Mouse (Mus musculus) heart, embryonic 16.5 days (tissue): ENCODE results near the gene Trpm1. TPM values are rescaled to one million over a fixed set of nuclear protein-coding genes. Genes with fewer than 3 reads are reported as not detected.

Experiments
- ATAC-seq: fragments of 200-750 bp; cut with Nextera tagmentation; replicated peaks from 2 replicates; pipeline ENCODE4 v1.8.0; 2017; ENCODE audit warnings: moderate number of reproducible peaks; ENCODE audit not compliant: insufficient read depth, low FRiP score; ENCODE audit errors: extremely low read depth
- H3K27ac ChIP-seq: fragments of 300-500 bp; sonication (generic); 2 replicates; pipeline ENCODE4 v1.5.1; 2014; ENCODE audit warnings: mild to moderate bottlenecking, low read length, control low read depth, moderate library complexity
- H3K27me3 ChIP-seq: fragments of 300-500 bp; sonication (generic); 2 replicates; pipeline ENCODE4 v1.6.1; 2014; ENCODE audit warnings: low read length, mixed read lengths; ENCODE audit not compliant: control insufficient read depth, insufficient read depth
- H3K36me3 ChIP-seq: fragments of 300-500 bp; sonication (generic); 2 replicates; pipeline ENCODE4 v1.6.1; 2014; ENCODE audit not compliant: control insufficient read depth, insufficient read depth
- H3K4me1 ChIP-seq: fragments of 300-500 bp; sonication (generic); 2 replicates; pipeline ENCODE4 v1.6.1; 2014; ENCODE audit warnings: low read length, mixed read lengths; ENCODE audit not compliant: control insufficient read depth, insufficient read depth
- H3K4me2 ChIP-seq: fragments of 300-500 bp; sonication (generic); 2 replicates; pipeline ENCODE4 v1.6.1; 2014; ENCODE audit warnings: low read depth, mild to moderate bottlenecking, control low read depth, low read length
- H3K4me3 ChIP-seq: fragments of 300-500 bp; sonication (generic); 2 replicates; pipeline ENCODE4 v1.5.1; 2014; ENCODE audit warnings: mild to moderate bottlenecking, control low read depth, low read length
- H3K9ac ChIP-seq: fragments of 300-500 bp; sonication (generic); 2 replicates; pipeline ENCODE4 v1.6.1; 2014; ENCODE audit warnings: low read length, control low read depth
- H3K9me3 ChIP-seq: fragments of 300-500 bp; sonication (generic); replicated peaks from 2 replicates; pipeline ENCODE4 v1.6.1; 2016; ENCODE audit warnings: low read length; ENCODE audit not compliant: control insufficient read depth
- WGBS: fragments of 180-500 bp; shearing (Covaris S2); extraction: QIAGEN DNeasy Blood & Tissue Kit; methylation state at CpG from one replicate; pipeline ENCODE4 v1.1.7; 2014; 5-methylcytosine and 5-hydroxymethylcytosine counted together
- polyA plus RNA-seq: library from polyadenylated mRNA; unstranded; fragments of >200 nt; fragmentation: Nextera tagmentation; extraction: Ambion mirVana; gene quantifications from 2 replicates; pipeline ENCODE4 v1.2.1, GENCODE M21; 2015

The Trpm1 gene
- polyA plus RNA-seq, 1 experiment from 2014 or later, result 0.32 TPM

GRCm38 (mm10) chr7:64160737-64161470, 7.3 kb downstream of the Trpm1 start:
- 64% methylated on average over 10 of the region's 10 CpGs for WGBS
- no peak overlapping the region for H3K9ac ChIP-seq

DNA sequence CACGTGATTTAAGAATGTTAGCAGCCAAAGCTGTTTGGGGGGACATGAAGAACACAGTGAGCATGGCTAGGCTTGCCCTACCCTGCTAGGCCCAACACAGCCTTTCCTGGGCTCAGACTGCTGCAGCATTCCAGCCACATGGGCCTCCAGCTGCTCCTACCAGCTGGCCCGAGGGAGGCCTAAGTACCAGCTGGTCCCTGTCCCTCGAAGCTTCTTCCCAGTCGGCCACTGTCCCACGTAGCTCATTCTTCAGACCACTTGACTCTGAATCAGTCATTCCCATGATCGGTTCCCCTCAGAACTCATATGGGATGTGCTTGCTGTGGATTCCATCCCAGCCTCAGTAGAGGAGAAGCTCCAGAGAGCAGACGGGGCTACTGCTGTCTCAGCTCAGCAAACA, 8.4 kb downstream of the Trpm1 start:
- H3K9ac ChIP-seq, result no peak overlapping the region
- H3K27ac ChIP-seq, result no peak overlapping the region
- 64% methylated on average over 7 of the region's 7 CpGs for WGBS
- H3K4me3 ChIP-seq, result no peak overlapping the region
- no peaks in the 10 kb centered on the region for H3K36me3 ChIP-seq
- no peaks in the 10 kb centered on the region for H3K9me3 ChIP-seq
- H3K4me2 ChIP-seq, result no peak overlapping the region
- no peak for ATAC-seq
- no peaks in the 10 kb centered on the region for H3K4me1 ChIP-seq
- no peaks in the 10 kb centered on the region for H3K27me3 ChIP-seq

More at GRCm38 (mm10) chr7:64160737-64161470, 7.3 kb downstream of the Trpm1 start:
- ATAC-seq, result no peak
- Histone ChIP-seq H3K27ac (no peak overlapping the region), H3K9me3 (no peaks in the 10 kb centered on the region), H3K4me2 (no peak overlapping the region), H3K36me3 (no peaks in the 10 kb centered on the region), H3K4me1 (peaks cover 9% of the 10 kb centered on the region), H3K27me3 (no peaks in the 10 kb centered on the region), H3K4me3 (no peak overlapping the region)

DNA sequence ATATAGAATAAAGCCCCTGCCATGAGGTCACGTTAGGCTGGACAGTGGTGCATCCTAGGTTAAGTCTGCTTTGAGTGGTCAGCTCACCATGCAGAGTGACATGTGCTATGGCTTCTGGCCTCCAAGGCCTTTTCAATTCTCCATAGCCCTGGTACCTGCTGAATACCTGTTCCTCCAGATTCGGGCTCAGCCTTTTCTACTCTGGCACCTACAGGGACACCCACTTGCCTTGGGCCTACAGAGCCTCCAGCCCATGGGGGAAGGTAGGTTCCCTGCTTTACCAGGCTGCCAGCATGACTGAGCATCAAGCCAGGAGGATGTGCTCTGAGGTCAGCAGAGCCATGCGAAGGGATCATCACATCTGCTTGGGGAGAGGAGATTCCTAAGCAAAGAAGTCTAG, 9.5 kb downstream of the Trpm1 start:
- Histone ChIP-seq H3K27ac (no peak overlapping the region), H3K9ac (no peak overlapping the region), H3K9me3 (no peaks in the 10 kb centered on the region), H3K4me1 (no peaks in the 10 kb centered on the region), H3K4me2 (no peak overlapping the region), H3K4me3 (no peak overlapping the region), H3K27me3 (no peaks in the 10 kb centered on the region), H3K36me3 (no peaks in the 10 kb centered on the region)
- 75% methylated on average over 3 of the region's 3 CpGs for WGBS
- no peak for ATAC-seq

GRCm38 (mm10) chr7:64163890-64164289, 10.3 kb downstream of the Trpm1 start:
- Histone ChIP-seq H3K36me3 (no peaks in the 10 kb centered on the region), H3K4me3 (no peak overlapping the region), H3K9me3 (no peaks in the 10 kb centered on the region), H3K27me3 (no peaks in the 10 kb centered on the region), H3K4me1 (no peaks in the 10 kb centered on the region), H3K9ac (no peak overlapping the region), H3K4me2 (no peak overlapping the region), H3K27ac (no peak overlapping the region)
- ATAC-seq, result no peak
- 83% methylated on average over 1 of the region's 1 CpGs for WGBS

- H3K4me1 ChIP-seq, result no peaks in the 10 kb centered on the region
- H3K9ac ChIP-seq, result no peak overlapping the region
- no peak overlapping the region for H3K4me2 ChIP-seq
- no peak for ATAC-seq
- H3K9me3 ChIP-seq, result no peaks in the 10 kb centered on the region
- H3K4me3 ChIP-seq, result no peak overlapping the region
- no peaks in the 10 kb centered on the region for H3K36me3 ChIP-seq
- H3K27ac ChIP-seq, result no peak overlapping the region
- no peaks in the 10 kb centered on the region for H3K27me3 ChIP-seq
- 68% methylated on average over 3 of the region's 3 CpGs for WGBS
Measured at GRCm38 (mm10) chr7:64164997-64165396, 11.4 kb downstream of the Trpm1 start.

- Histone ChIP-seq H3K9ac (no peak overlapping the region), H3K4me1 (no peaks in the 10 kb centered on the region), H3K9me3 (no peaks in the 10 kb centered on the region), H3K4me2 (no peak overlapping the region), H3K27me3 (no peaks in the 10 kb centered on the region), H3K4me3 (no peak overlapping the region), H3K27ac (no peak overlapping the region), H3K36me3 (no peaks in the 10 kb centered on the region)
- WGBS, result 61% methylated on average over 3 of the region's 3 CpGs
- ATAC-seq, result no peak
Measured at GRCm38 (mm10) chr7:64166025-64166424, 12.4 kb downstream of the Trpm1 start.

- no peaks in the 10 kb centered on the region for H3K27me3 ChIP-seq
- ATAC-seq, result no peak
- H3K27ac ChIP-seq, result no peak overlapping the region
- H3K4me1 ChIP-seq, result no peaks in the 10 kb centered on the region
- no peaks in the 10 kb centered on the region for H3K36me3 ChIP-seq
- no peaks in the 10 kb centered on the region for H3K9me3 ChIP-seq
- no peak overlapping the region for H3K9ac ChIP-seq
- no peak overlapping the region for H3K4me2 ChIP-seq
- no peak overlapping the region for H3K4me3 ChIP-seq
Measured at GRCm38 (mm10) chr7:64166724-64167123, 13.1 kb downstream of the Trpm1 start.

DNA sequence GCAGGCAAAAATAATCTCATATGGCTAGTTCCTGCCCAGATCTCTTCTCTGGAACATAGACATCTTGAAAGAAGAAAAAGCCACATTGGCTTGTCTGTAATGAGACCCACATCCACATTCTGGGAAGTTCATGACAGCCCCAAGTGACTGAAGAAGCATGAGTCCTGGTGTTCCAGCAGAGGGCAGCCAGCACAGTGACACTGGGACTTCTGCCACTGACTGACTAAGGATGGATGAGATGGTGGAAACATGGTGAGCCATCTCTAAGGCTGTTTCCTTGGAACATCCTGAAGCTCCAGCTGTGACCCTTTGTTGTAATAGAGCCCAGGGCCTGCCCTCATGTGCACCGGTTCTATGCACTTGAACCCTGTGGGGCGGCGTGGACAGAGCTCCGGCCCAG, 25.7 kb downstream of the Trpm1 start:
- no peak overlapping the region for H3K27ac ChIP-seq
- no peak for ATAC-seq
- no peaks in the 10 kb centered on the region for H3K4me1 ChIP-seq
- H3K36me3 ChIP-seq, result no peaks in the 10 kb centered on the region
- no peaks in the 10 kb centered on the region for H3K9me3 ChIP-seq
- H3K9ac ChIP-seq, result no peak overlapping the region
- H3K4me2 ChIP-seq, result no peak overlapping the region
- H3K27me3 ChIP-seq, result no peaks in the 10 kb centered on the region
- 86% methylated on average over 4 of the region's 4 CpGs for WGBS
- H3K4me3 ChIP-seq, result no peak overlapping the region

GRCm38 (mm10) chr7:64185203-64185931, 31.7 kb downstream of the Trpm1 start:
- H3K9me3 ChIP-seq, result no peaks in the 10 kb centered on the region
- H3K27ac ChIP-seq, result no peak overlapping the region
- ATAC-seq, result no peak
- no peak overlapping the region for H3K4me3 ChIP-seq
- no peak overlapping the region for H3K4me2 ChIP-seq
- no peaks in the 10 kb centered on the region for H3K27me3 ChIP-seq
- 46% methylated on average over 10 of the region's 10 CpGs for WGBS
- no peaks in the 10 kb centered on the region for H3K4me1 ChIP-seq
- no peak overlapping the region for H3K9ac ChIP-seq
- H3K36me3 ChIP-seq, result no peaks in the 10 kb centered on the region
